Mouse (Mus musculus) liver (tissue): Measurements from ENCODE around the gene Apbb2.

Experiments
- DNase-seq: peaks from one replicate; pipeline ENCODE4 v3.0.0-alpha.2; 2020; ENCODE audit warnings: mixed read lengths

Gene Apbb2

GRCm38 (mm10) chr5:66469685-66470084 is 148.9 kb downstream of the Apbb2 start:
- DNase-seq = no peak

- DNase-seq = no peak
Observed at GRCm38 (mm10) chr5:66468331-66469001, 150.1 kb downstream of the Apbb2 start.

GRCm38 (mm10) chr5:66462665-66463064 is 155.9 kb downstream of the Apbb2 start:
- DNase-seq = no peak

DNA sequence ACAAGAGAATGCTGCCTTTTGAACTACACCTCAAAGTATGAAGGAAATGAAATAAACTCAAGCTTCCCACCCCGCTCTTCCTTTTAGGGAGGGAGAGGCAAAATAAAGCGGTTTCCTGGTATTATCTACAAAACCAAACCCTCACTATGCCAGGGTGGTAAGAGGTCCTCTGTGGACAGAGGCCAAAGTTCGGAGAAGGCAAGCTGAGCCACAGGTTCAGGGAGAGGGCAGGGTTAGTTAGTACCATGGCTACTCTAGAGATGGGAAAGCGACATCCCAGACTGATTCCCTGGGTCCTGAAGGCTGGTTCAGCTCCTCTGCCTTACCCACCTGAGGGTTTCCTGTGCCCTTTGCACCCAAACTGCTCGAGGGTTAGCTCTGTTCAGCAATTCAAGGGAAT is 159.7 kb downstream of the Apbb2 start:
- no peak for DNase-seq

DNA sequence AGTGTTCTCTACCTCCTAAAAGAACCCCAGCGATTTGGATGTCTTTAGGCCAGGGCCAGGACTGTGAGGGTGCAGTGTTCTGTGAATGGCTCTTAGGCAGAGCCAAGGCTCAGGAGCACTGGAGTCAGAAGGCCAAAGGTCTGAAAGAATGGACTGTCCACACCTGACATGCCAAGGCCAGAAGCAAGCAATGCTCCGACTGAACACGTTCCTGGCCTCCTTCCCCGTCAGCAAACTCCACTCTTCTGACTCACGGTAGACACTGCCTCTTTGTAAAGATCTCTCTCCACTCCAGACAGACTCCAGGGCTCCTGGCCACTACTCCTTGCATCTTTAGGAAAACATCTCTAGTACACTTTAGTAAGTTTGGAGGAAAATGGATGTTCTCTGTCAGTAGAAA is 163.3 kb downstream of the Apbb2 start:
- no peak for DNase-seq

DNA sequence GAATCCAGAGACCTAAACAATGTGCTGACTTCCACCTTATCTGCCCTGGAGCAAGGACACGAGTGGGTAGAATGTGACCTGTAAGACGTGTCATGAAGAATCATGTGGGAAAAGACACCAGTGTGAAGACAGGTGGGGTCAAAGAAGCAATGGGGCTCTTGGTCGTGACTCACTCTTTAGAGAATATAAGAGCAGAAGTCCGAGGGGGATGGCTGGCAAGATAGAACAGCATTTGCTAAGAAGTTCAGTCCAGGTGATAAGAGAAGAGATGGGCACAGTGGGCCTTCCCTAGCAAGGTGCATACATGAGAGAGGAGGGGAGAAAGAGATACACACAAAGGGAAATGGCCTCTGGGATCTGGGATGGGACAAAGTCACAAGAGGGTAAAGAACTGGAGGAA is 163.8 kb downstream of the Apbb2 start:
- DNase-seq = no peak

- no peak for DNase-seq
Observed at GRCm38 (mm10) chr5:66453106-66453505, 165.5 kb downstream of the Apbb2 start.

GRCm38 (mm10) chr5:66451561-66451960 is 167.0 kb downstream of the Apbb2 start:
- DNase-seq = no peak

DNA sequence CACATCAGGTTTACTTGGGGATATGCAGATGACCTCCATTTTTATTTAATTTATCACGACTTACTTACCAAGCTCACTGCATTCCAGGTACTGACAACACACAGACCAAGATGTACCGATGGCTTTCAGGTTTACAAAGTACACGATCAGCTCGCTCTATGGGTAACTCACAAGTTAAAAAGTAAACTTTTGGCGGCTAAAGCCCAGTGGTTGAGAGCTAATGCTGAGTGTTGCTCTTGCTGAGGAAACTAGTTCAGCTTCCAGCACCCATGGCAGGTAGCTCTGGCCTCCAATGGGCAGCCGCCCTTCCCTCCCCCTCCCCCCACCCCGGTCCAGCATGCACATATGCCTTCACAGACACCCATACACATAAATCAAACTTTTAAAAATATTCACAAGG is 173.1 kb downstream of the Apbb2 start:
- DNase-seq = no peak

- DNase-seq = no peak
Observed at GRCm38 (mm10) chr5:66442260-66442659, 176.3 kb downstream of the Apbb2 start.

GRCm38 (mm10) chr5:66436791-66437246 is 181.8 kb downstream of the Apbb2 start:
- no peak for DNase-seq

DNA sequence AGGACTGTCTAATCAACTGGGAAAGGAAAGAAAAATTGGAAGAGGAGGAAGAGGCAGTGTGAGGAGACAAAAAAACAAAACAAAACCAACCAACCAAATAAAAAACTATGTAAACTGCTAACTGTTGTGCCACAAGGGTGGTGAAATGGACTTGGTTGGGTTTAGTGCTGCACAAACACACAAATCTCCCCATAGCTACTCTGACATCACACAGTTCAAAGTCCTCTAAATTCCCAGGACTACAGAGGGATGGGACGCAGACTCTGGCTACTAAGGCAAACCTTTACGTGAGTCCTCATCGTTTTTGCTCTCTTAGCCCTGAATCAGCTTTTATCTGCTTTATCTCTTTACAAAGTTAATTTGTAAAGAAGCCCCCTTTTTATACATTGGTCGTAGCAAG is 183.4 kb downstream of the Apbb2 start:
- no peak for DNase-seq

DNA sequence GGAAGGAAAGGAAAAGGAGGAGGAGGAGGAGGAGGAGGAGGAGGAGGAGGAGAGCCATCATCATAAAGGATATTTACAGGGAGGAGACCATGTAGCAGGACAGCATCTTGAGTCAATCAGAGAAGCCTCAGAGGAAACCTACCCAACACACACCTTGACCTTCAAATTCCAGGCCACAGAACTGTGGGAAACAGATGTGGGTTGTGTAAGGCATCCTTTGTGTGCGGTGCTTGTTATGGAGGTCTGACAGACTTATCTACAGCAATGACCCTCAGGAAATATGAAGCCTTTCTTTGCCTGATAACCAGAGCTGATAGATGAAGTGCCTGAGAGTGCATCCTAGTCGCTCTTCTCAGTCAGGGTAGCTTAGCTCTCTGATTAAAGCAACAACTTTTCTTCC is 189.5 kb downstream of the Apbb2 start:
- no peak for DNase-seq

GRCm38 (mm10) chr5:66428071-66428470 is 190.5 kb downstream of the Apbb2 start:
- no peak for DNase-seq

- DNase-seq = no peak
Observed at GRCm38 (mm10) chr5:66423909-66424308, 194.7 kb downstream of the Apbb2 start.

DNA sequence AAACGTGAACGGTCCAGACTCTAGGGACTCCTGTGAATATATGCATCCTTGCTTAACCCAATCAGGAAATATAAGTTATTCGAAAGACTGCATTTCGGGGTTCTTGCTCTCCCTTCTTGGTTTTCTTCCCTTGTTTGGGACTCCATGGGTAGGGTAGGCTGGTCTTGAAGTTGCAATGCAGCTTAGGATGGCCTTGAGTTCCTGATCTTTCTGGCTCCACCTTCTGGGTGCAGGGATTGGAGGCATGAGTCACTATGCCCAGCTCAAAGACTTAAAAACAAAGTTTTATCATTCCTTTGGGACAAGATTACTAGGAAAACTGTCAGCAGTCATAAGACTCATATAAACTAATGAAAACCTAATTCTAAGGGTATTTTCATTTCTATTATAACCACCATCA is 195.1 kb downstream of the Apbb2 start:
- DNase-seq = no peak

GRCm38 (mm10) chr5:66421954-66422353 is 196.6 kb downstream of the Apbb2 start:
- no peak for DNase-seq

GRCm38 (mm10) chr5:66421230-66421629 is 197.4 kb downstream of the Apbb2 start:
- no peak for DNase-seq

- no peak for DNase-seq
Observed at GRCm38 (mm10) chr5:66420011-66420410, 198.6 kb downstream of the Apbb2 start.

GRCm38 (mm10) chr5:66417289-66417688 is 201.3 kb downstream of the Apbb2 start:
- DNase-seq = no peak

- DNase-seq = no peak
Observed at GRCm38 (mm10) chr5:66415700-66416543, 202.7 kb downstream of the Apbb2 start.

DNA sequence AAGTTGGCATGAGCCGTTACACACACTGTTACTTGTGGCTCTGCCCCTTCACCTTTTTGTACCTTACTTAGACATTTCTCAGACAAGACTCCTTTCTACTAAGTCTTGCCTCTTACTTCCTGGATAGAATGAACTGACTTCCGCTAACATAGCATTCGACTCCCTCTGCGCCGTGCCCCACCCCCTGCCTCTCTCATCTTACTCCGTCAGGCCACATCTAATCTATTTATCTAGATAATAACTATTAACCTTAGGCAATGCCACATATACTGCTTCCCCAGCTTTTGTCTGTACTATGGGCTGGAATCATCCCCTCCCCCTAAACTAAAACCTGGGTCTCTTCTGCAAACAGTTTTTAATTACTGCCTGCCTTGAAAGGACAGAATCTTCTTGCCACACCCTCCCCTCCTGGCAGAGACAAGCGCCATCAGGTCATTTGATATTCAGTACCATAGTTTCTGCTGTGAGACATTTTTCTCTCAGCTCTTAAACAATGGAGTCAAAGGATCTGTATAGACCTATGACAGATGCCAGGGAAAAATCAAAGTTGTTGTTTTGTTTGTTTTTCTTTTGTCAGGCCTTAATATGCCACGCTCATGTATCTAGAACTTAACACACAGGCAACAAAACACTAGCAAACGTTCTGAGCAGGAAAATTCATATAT is 203.4 kb downstream of the Apbb2 start:
- DNase-seq = no peak

DNA sequence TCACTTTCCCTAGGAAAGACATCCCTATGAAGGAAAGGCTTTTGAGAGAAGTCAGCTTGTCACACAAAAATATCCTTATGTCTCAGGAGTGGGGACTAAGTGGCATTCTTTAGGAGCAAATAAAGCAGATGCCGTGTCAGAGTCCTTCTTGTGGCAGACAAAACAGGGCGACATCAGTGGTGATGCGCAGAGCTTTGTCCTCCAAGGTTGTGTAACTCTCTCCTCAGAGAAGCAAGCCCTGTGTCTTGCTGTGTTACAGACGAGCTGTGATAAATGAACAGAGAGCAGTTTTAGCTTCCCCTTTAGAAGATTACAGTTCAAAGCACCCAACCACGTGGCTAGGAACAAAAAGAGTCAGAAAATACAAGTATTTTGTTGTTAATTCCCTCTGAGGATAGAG is 205.2 kb downstream of the Apbb2 start:
- no peak for DNase-seq

GRCm38 (mm10) chr5:66412821-66413220 is 205.8 kb downstream of the Apbb2 start:
- no peak for DNase-seq
